Mouse (Mus musculus): ENCODE results near the gene Echs1. TPM values are rescaled to one million over a fixed set of nuclear protein-coding genes. Genes with fewer than 3 reads are reported as not detected.

The Echs1 gene
- polyA plus RNA-seq, 1 experiment: 75.4 TPM

DNA sequence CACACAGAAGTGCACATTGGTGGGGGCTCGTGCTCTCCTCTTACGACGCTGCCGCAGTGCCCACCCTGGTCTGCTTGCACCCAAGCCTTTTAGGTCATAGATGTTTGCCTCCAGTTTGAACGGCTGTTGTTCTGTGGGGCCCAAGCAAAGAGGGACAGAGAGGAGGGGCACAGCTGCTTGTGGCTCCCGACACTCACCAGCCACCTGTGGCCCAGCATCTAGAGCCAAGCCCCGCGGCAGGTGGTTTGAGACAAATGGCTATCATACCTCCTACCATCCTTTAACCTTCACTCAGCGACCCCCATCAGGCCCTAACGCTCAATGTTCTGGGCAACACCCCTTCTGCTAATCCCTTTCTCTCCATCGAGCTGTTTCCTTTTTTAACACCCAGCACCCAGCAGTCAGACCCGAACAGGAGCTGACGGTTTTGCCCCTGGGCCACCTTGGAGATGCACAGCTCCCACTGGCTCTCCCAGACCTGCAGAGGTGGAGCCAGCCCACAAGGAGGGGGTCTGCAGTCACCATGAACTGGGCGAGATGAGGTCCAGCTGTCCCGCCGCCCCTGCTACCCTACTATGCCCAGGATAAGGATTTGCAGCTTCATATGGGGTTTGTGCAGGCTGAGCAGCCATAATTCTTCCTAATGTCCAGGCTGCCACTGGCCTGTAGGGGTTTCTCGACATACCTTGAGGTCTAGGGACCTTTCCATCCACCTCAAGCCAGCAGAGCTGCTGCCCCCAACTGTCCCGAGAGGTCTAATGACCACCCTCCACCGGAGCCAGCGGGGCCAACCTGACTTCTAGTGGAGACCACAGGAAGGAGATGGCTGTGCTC is 34.7 kb downstream of the Echs1 start:
- peak; percentile 43 for DNase-seq (ENCODE audit: low read depth)

GRCm38 (mm10) chr7:140080503-140081156 is 35.6 kb downstream of the Echs1 start:
- TF ChIP-seq POLR2A (IDR thresholded peaks at IDR 0.05; ENCODE audit: borderline replicate concordance, extremely low read depth, insufficient read depth, insufficient read length, poor library complexity, severe bottlenecking) (peak; percentile 62; the same call in 1 of the 2 replicates), CTCF (IDR thresholded peaks at IDR 0.05; ENCODE audit: borderline replicate concordance, extremely low read depth, insufficient read depth, insufficient read length) (no peak)
- peak; percentile 97 for DNase-seq (ENCODE audit: low read depth)

More for the DNA sequence above, 34.7 kb downstream of the Echs1 start:
- TF ChIP-seq CTCF (IDR thresholded peaks at IDR 0.05; ENCODE audit: borderline replicate concordance, extremely low read depth, insufficient read depth, insufficient read length) (no peak), POLR2A (IDR thresholded peaks at IDR 0.05; ENCODE audit: borderline replicate concordance, extremely low read depth, insufficient read depth, insufficient read length, poor library complexity, severe bottlenecking) (no peak)

GRCm38 (mm10) chr7:140078711-140079110 is 37.6 kb downstream of the Echs1 start:
- TF ChIP-seq CTCF (IDR thresholded peaks at IDR 0.05; ENCODE audit: borderline replicate concordance, extremely low read depth, insufficient read depth, insufficient read length) (peak; percentile 84), POLR2A (IDR thresholded peaks at IDR 0.05; ENCODE audit: borderline replicate concordance, extremely low read depth, insufficient read depth, insufficient read length, poor library complexity, severe bottlenecking) (no peak)
- DNase-seq (ENCODE audit: low read depth): peak; percentile 95

- TF ChIP-seq CTCF (IDR thresholded peaks at IDR 0.05; ENCODE audit: borderline replicate concordance, extremely low read depth, insufficient read depth, insufficient read length) (no peak), POLR2A (IDR thresholded peaks at IDR 0.05; ENCODE audit: borderline replicate concordance, extremely low read depth, insufficient read depth, insufficient read length, poor library complexity, severe bottlenecking) (no peak)
- DNase-seq (ENCODE audit: low read depth): no peak
These were observed 38.6 kb downstream of the Echs1 start for GRCm38 (mm10) chr7:140077698-140078097.

DNA sequence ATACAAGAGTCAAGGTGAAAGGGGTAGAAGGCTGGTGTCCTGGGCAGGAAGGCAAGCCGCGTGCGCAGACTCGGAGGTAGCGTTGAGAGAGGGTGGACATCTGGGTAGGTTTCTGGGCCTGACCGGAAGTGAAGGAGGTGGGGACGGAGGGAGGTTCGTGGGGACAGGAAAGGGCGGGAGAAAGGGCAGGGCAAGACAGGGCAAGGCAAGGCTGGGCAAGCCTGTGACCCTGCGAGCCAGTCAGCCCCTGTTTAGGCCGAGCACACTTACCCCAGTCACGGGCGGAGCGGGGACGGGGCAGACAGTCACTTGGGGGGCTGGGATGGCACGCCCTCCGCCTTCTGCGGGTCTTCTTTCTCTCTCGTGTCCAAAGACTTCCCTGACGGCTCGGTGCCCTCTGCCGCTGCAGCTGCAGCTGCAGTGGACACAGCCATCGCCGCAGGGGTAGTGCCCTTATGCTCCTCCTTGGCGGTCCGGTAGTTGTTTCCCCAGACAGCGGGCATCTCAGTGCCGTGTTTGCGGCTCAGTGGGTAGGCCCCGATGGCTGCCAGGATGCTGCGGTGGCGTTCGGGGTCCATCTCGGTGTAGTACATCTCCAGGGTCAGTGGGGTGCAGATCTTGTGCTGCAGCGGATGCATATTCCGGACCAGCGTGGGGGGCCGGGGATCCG is 46.1 kb downstream of the Echs1 start:
- TF ChIP-seq CTCF (IDR thresholded peaks at IDR 0.05; ENCODE audit: borderline replicate concordance, extremely low read depth, insufficient read depth, insufficient read length) (no peak), POLR2A (IDR thresholded peaks at IDR 0.05; ENCODE audit: borderline replicate concordance, extremely low read depth, insufficient read depth, insufficient read length, poor library complexity, severe bottlenecking) (no peak)
- DNase-seq (ENCODE audit: low read depth): no peak

- no peak for TF ChIP-seq POLR2A (IDR thresholded peaks at IDR 0.05; ENCODE audit: borderline replicate concordance, extremely low read depth, insufficient read depth, insufficient read length, poor library complexity, severe bottlenecking)
- TF ChIP-seq CTCF (IDR thresholded peaks at IDR 0.05; ENCODE audit: borderline replicate concordance, extremely low read depth, insufficient read depth, insufficient read length): no peak
- DNase-seq (ENCODE audit: low read depth): no peak
These were observed 48.9 kb downstream of the Echs1 start for GRCm38 (mm10) chr7:140067397-140067796.

GRCm38 (mm10) chr7:140063092-140063491 is 53.2 kb downstream of the Echs1 start:
- TF ChIP-seq CTCF (IDR thresholded peaks at IDR 0.05; ENCODE audit: borderline replicate concordance, extremely low read depth, insufficient read depth, insufficient read length) (peak; percentile 81), POLR2A (IDR thresholded peaks at IDR 0.05; ENCODE audit: borderline replicate concordance, extremely low read depth, insufficient read depth, insufficient read length, poor library complexity, severe bottlenecking) (no peak)
- peak; percentile 85 for DNase-seq (ENCODE audit: low read depth)

GRCm38 (mm10) chr7:140062307-140062706 is 54.0 kb downstream of the Echs1 start:
- DNase-seq (ENCODE audit: low read depth): peak; percentile 63

DNA sequence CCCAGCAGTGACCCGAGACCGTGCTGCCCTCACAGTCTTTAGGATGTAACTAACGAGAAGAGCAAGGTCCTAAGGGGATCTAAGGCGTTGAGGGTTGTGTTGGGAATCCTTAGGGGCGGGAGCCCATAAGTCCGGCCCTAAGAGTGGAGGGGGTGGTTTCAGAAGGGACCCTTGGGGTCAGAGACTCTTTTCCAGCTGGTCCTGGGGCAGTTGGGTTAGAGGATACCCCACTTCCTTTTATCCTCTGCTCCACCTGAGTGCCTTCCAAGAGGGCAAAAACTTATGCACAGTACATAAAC is 54.5 kb downstream of the Echs1 start:
- no peak for DNase-seq (ENCODE audit: low read depth)
- TF ChIP-seq POLR2A (IDR thresholded peaks at IDR 0.05; ENCODE audit: borderline replicate concordance, extremely low read depth, insufficient read depth, insufficient read length, poor library complexity, severe bottlenecking): no peak
- TF ChIP-seq CTCF (IDR thresholded peaks at IDR 0.05; ENCODE audit: borderline replicate concordance, extremely low read depth, insufficient read depth, insufficient read length): no peak

More at GRCm38 (mm10) chr7:140062307-140062706, 54.0 kb downstream of the Echs1 start:
- TF ChIP-seq POLR2A (IDR thresholded peaks at IDR 0.05; ENCODE audit: borderline replicate concordance, extremely low read depth, insufficient read depth, insufficient read length, poor library complexity, severe bottlenecking) (no peak), CTCF (IDR thresholded peaks at IDR 0.05; ENCODE audit: borderline replicate concordance, extremely low read depth, insufficient read depth, insufficient read length) (peak; percentile 60)

DNA sequence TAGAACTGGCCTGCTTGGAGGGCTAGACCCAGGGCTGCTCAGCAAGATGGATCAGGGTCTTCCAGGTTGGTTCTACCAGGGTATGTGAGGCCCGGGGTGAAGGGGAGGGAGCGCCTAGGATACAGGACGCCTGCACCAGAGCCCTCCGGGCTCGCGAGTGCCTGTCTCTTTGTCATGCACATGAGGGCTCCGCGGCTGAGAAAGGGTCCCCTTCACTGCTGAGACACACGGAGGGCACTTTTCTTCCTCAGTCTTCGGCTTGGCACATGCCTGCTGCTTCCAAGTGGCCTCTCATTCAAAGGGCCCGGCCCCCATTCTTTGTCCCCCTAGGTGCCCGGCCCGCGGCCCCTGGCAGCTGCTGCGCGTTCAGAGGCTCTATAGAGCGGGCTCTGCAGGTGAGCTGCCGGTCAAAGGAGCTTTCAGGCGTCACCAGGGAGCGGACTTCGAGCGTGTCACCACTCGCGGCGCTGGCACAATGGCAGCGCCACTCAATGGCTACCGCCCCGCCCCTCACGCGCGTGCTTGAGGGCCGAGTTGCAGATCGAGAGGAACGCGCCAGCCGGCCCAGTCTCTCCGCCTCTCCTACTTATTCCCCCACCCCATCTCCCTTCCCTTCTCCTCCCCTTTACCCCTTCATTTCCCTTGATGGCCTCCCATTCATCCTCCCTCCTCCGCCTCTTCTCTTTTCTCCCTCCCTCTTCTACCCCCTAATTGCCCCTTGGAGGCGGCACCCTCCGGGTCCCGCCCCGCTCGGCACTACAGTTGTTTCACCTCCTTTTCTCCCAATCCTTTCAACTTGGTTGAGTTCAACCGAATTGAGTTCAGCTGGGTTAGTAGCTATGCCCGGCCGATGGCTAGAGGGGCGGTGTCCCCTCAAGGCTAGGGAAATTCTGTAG is 55.1 kb downstream of the Echs1 start:
- TF ChIP-seq CTCF (IDR thresholded peaks at IDR 0.05; ENCODE audit: borderline replicate concordance, extremely low read depth, insufficient read depth, insufficient read length) (no peak), POLR2A (IDR thresholded peaks at IDR 0.05; ENCODE audit: borderline replicate concordance, extremely low read depth, insufficient read depth, insufficient read length, poor library complexity, severe bottlenecking) (no peak)
- DNase-seq (ENCODE audit: low read depth): peak; percentile 95

All from brain, embryonic 14.5 days (tissue).